Comparison of ENCODE assay signal across 10 mouse cellular contexts in the genomic region with DNA sequence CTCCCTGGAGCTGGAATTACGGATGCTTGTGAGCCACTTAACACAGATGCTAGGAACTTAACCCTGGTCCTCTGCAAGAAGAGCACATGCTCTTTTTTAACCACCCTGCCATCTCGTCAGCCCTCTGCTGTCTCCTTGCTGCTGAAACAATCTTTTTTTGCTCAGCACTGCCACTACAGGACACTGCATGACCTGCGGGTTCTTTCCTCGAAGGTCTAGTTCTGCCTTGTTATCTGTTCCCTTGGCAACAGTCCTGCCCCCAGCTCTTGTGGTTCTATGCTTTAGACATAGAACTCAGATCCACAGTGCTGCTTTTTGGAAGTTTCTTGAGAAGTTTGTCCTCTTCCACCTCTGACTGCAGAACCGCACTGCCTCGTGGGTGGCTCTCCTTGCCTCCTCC.
DNase-seq lines count a peak whose midpoint lies in the region; ATAC-seq lines count a peak whose summit lies in the region.
"Had no signal": no experiment of that assay in that cellular context is flagged by ENCODE, and none has a peak within 500 bp of the region (broad histone marks: within the 10 kb centered on the region; RNA-seq: fewer than 3 reads in every experiment).

No protein-coding gene starts in this region.

- no peak overlapping the region for H3K4me3 ChIP-seq in kidney, embryonic 15.5 days (replicated peaks)

- no peak overlapping the region for H3K9ac ChIP-seq in kidney, embryonic 15.5 days

- H3K27me3 ChIP-seq in kidney, embryonic 15.5 days = 0 out of 2 replicates have a peak, but pooled peaks cover 4% of the 10 kb centered on the region

- WGBS in kidney, embryonic 15.5 days = 40% methylated on average over 6 of the region's 6 CpGs

- no peaks in the 10 kb centered on the region for H3K9me3 ChIP-seq in kidney, embryonic 15.5 days (replicated peaks)

- H3K4me2 ChIP-seq in kidney, embryonic 15.5 days = no peak overlapping the region

- no peak overlapping the region for H3K27ac ChIP-seq in kidney, embryonic 15.5 days

- peak; percentile 45 for DNase-seq in kidney, postnatal 10 days
- DNase-seq in ES-CJ7 (ENCODE audit: low read depth, low spot score) (peak; percentile 88), ZHBTc4 (ENCODE audit: low read depth, low spot score) (peak; percentile 90)
- DNase-seq in lung, postnatal 36 days = peak; percentile 22
- no peak for DNase-seq in Muller cell, postnatal 12 days (ENCODE audit: inconsistent ontology term)
- no peak for DNase-seq in layer of hippocampus, adult 11-12 months (ENCODE audit: low spot score)
- no peak for DNase-seq in yolk sac, embryonic 10.5 days (ENCODE audit: low spot score)
- DNase-seq: cerebellum, postnatal 36 days; kidney, postnatal 14 days had no signal

- no peaks in the 10 kb centered on the region for H3K36me3 ChIP-seq in kidney, embryonic 15.5 days

- H3K4me1 ChIP-seq in kidney, embryonic 15.5 days = peaks cover 14% of the 10 kb centered on the region; the same call in 1 of the 2 replicates

- ATAC-seq in kidney, embryonic 15.5 days (replicated peaks; ENCODE audit: low FRiP score) = no peak

Comparison
In these comparisons a context has a peak if more than half of its experiments do, and no peak if none do; other contexts are left out.
1. DNase-seq: peak in kidney, postnatal 10 days (single experiment), ES-CJ7 (single experiment), ZHBTc4 (single experiment) and lung, postnatal 36 days (single experiment); none in Muller cell, postnatal 12 days (single experiment), layer of hippocampus, adult 11-12 months (single experiment) and yolk sac, embryonic 10.5 days (single experiment).